Mouse (Mus musculus) liver (tissue): Measurements from ENCODE around the gene Gal3st2.
"Not testable (repeated sequence)": the region's sequence is repeated elsewhere in the genome, so short reads cannot be mapped to it uniquely, and the experiment has no call there.

ENCODE experiments used
- DNase-seq: peaks from one replicate; pipeline ENCODE4 v3.0.0-alpha.2; 2020; ENCODE audit warnings: mixed read lengths

Gal3st2 gene

DNA sequence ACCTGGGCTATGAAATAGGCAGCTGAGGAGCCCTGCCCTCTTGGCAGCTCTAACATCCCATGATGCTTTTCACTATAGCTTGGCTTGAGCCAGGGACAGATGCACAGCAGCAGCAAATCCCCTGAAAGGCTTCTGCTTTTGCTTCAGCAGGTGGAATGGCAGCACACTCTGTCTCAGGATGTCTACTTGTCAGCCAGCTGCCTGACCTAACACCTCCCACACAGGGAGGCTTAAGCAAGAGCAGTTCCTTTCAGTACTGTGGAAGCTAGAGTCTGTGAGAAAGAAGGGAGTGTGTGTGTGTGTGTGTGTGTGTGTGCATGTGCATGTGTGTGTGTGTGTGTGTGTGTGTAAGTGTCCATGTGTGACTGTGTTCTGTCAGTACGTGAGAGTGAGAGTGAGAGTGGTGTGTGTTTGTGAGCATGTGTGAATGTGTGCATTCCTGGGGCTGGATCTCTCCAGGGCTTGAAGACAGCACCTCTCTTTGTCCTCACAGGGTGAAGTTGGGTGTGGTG, 10.5 kb downstream of the Gal3st2 start:
- DNase-seq: not testable (repeated sequence)

DNA sequence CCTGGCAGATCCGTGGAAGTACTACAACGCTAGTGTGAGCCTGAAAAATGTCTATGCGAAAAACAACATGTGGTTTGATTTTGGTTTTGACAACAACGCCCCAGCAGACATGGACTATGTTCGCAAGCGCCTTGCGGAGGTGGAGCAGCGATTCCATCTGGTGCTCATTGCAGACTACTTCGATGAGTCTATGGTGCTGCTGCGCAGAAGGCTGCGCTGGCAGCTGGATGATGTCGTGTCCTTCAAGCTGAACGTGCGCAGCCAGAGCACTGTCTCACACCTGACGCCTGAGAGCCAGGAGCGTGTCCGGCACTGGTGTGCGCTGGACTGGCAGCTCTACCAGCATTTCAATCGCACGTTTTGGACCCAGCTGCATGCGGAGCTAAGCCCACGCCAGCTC, 13.3 kb downstream of the Gal3st2 start:
- DNase-seq: not testable (repeated sequence)

- DNase-seq: not testable (repeated sequence)
Observed at GRCm38 (mm10) chr1:93881778-93882177, 20.7 kb downstream of the Gal3st2 start.

DNA sequence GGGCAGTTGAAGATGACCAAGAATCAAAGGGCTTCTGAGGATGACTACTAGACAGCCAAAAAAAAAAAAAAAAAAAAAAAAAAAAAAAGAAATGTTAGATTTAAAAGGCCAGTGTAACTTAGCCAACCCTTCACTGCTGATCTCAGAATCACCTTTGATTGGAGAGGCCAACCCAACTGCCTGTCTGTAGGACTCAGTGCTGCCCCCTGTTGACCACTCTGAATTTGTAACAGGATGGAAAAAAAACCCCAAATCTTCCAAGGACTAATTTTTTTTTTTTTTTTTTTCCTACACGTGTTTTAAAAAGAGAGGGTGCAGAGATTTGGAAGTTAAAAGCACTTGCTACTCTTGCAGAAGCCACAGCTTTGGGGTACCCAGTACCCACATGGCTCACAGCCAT, 29.8 kb downstream of the Gal3st2 start:
- not testable (repeated sequence) for DNase-seq

DNA sequence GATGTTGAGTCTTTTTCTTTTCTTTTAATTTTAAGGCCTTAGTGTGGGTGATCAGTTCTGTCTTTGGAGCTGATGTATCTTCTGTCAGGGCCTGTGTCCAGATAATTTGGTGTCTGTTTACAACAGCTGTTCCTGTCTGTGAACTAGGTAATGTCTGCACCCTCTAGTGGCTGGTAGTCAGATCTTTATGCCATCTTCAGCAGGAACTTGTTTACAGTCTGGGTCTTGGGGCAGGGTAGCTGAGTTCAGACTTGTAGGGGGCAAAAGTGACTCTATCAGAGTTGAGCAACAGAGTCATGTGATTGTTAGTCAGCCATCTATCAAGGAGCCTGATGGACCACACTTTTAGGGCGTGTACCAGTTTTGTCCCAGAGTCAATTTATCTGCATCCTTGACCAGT, 36.3 kb downstream of the Gal3st2 start:
- not testable (repeated sequence) for DNase-seq

- not testable (repeated sequence) for DNase-seq
Observed at GRCm38 (mm10) chr1:93901291-93901690, 40.2 kb downstream of the Gal3st2 start.

- DNase-seq: not testable (repeated sequence)
Observed at GRCm38 (mm10) chr1:93906690-93907089, 45.6 kb downstream of the Gal3st2 start.

DNA sequence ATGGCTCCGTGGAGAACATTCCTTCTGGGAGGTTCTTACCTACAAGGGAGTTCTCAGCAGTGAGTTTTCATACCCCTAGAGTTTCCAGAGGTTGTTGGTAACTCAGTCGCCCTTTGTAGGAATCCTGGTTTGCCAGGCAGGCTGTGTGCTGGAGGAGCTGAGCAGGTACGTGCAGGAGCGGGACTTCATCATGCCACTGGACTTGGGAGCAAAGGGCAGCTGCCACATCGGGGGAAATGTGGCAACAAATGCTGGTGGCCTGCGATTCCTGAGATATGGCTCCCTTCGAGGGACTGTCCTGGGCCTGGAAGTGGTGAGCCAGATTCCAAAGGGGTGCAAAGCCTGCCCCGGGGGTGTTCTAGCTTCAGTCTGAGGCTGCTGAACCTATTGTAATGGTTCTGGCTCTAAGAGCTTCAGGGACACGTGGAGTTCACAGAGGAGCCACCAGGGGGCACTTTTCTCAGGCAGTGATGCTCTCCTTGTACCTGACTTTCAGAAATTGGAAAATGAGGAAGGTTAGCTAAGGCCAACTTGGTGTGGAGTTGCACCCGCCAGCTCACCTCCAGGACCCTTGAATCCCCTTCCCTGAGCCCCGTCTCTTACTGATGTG, 48.0 kb downstream of the Gal3st2 start:
- not testable (repeated sequence) for DNase-seq

- not testable (repeated sequence) for DNase-seq
Observed at GRCm38 (mm10) chr1:93911877-93912276, 50.8 kb downstream of the Gal3st2 start.

GRCm38 (mm10) chr1:93917160-93917559, 56.1 kb downstream of the Gal3st2 start:
- DNase-seq: not testable (repeated sequence)

DNA sequence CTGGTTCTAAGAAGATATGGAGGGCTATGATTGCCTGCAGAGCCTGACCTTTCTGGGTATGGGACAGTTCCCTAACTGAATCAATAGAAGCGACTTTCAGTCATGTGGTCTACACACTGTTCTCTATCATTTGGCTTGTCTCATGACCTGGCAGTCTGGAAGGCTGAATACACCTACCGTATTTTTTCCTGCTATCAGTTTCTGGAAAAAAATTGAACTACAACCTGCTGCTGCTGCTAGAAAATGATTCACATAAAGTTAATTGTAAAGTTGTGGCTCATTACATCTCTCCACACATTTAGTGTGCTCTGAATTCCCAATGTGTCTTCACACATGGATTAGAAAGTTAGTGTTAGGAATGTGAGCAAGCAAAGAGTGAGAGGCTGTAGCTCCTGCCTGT, 56.9 kb downstream of the Gal3st2 start, which contains the start of gene Gal3st2b:
Gene Gal3st2b (plus strand): TSS at position 301 of the 400 bp plus-strand sequence.
- DNase-seq: not testable (repeated sequence)

DNA sequence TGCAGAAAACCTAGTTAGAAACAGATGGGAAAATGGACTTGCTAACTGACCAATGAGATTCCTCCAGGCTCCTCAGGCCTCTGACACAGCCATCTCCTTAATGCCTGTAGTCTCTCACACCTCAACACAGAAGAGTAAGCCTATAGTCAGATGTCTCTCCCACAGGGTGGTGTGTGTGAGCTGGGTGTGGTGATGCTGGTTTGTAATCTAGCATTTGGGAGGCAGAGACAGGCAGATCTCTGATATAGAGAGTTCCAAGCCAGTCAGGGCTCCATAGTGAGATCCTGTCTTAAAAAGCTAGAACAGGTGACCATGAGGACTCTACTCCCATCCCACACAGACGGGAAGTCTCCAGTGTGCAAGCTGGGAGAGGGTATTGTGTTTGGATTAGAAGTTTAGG, 57.7 kb downstream of the Gal3st2 start:
- DNase-seq: not testable (repeated sequence)

- DNase-seq: not testable (repeated sequence)
Observed at GRCm38 (mm10) chr1:93919321-93919720, 58.2 kb downstream of the Gal3st2 start.

GRCm38 (mm10) chr1:93922609-93923008, 61.5 kb downstream of the Gal3st2 start:
- not testable (repeated sequence) for DNase-seq

DNA sequence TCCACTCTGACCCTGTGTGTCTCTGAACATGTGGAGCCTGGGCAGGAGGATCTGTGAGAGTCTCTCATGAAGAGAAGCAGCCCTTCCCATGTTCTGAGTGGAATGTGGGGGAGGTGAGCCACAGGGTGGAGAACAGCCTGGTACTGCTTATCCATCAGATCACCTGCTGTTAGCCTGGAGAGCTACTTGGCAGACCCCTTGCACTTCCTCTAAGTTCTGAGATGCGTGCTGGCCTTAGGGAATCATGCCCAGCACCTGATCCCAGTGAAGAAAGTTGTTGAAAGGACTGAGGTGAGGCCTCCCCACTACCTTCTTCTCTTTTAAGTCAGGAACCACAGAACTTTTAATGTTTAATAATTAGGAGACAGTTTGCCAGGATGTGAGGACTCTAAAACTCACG, 62.0 kb downstream of the Gal3st2 start:
- DNase-seq: not testable (repeated sequence)
